Mouse (Mus musculus): ENCODE measurements at regions not wholly inside any gene's neighbourhood (a gene's known extent, or its start where the extent isn't known, plus 50 kb on each side); places are given as distances from the start of the nearest gene placed in this dataset.

DNA sequence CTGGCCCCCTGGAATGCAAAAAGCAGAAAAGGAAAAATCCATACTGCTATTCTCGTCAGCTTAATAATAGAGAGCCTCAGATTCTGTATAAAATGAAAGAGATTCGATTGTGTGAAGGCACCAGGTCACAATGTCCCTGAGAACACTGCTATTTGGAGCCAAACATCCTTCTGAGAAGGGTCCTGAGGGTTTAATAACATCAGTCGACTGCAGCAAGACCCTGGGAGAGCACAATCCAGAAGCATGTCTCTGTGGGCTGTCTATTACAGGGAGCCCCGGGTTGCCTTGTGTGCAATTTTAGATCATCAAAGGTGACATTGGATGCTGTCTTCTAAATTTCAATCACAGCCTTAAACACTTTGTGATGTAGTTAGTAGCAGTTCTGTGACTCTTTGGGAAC lies 69.6 kb upstream of the Rnf152 start:
- TF ChIP-seq MYOG (IDR thresholded peaks at IDR 0.05; ENCODE audit: control insufficient read depth, extremely low read depth, insufficient read length) = no peak
- no peak for TF ChIP-seq CEBPB (IDR thresholded peaks at IDR 0.05; ENCODE audit: low read depth)
- TF ChIP-seq FOSL1 (IDR thresholded peaks at IDR 0.05; ENCODE audit: insufficient read depth, low read length, poor library complexity, severe bottlenecking) = no peak
- no peak for TF ChIP-seq MAX (IDR thresholded peaks at IDR 0.05)
- TF ChIP-seq USF1 (IDR thresholded peaks at IDR 0.05; ENCODE audit: low read depth) = no peak
- no peak for TF ChIP-seq CTCF (IDR thresholded peaks at IDR 0.05; ENCODE audit: control insufficient read depth, insufficient read depth, insufficient read length)
- TF ChIP-seq MYOD1 (IDR thresholded peaks at IDR 0.05; ENCODE audit: control insufficient read depth, insufficient read length, low read depth) = no peak
- no peaks in the 10 kb centered on the region for H3K79me3 ChIP-seq (ENCODE audit: low read depth)
- no peaks in the 10 kb centered on the region for H3K27me3 ChIP-seq (ENCODE audit: control insufficient read depth, insufficient read depth, insufficient read length)
- H3ac ChIP-seq (ENCODE audit: control insufficient read depth, insufficient read length, low read depth) = no peak overlapping the region
- H3K36me3 ChIP-seq (ENCODE audit: control insufficient read depth, insufficient read depth) = no peaks in the 10 kb centered on the region
- no peak overlapping the region for H3K4me3 ChIP-seq (ENCODE audit: insufficient read depth, poor library complexity, severe bottlenecking)
- H3K79me2 ChIP-seq (ENCODE audit: control insufficient read depth, insufficient read depth) = no peaks in the 10 kb centered on the region

DNA sequence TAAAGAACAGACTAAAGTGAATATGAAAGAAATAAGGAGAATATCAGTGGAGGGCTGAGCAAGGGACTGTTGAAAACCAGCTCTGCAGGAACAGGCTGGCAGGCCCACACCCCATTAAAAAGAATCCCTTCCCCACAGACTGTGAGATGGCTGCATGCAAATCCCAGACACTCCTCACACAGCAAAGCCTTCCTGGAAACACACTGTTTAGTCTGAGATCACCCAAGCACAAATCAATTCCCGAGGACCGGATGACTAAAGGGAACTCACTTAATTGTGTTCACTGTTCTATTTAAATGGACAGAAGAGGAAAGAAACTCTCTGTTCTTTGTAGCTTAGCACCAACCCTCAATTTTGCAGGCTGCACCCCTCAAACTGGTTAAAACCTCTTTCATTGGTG lies 66.9 kb upstream of the Rnf152 start:
- Histone ChIP-seq H3K4me3 (ENCODE audit: insufficient read depth, poor library complexity, severe bottlenecking) (no peak overlapping the region), H3ac (ENCODE audit: control insufficient read depth, insufficient read length, low read depth) (no peak overlapping the region), H3K79me2 (ENCODE audit: control insufficient read depth, insufficient read depth) (no peaks in the 10 kb centered on the region), H3K36me3 (ENCODE audit: control insufficient read depth, insufficient read depth) (no peaks in the 10 kb centered on the region), H3K27me3 (ENCODE audit: control insufficient read depth, insufficient read depth, insufficient read length) (no peaks in the 10 kb centered on the region), H3K79me3 (ENCODE audit: low read depth) (no peaks in the 10 kb centered on the region)
- TF ChIP-seq CEBPB (IDR thresholded peaks at IDR 0.05; ENCODE audit: low read depth) (no peak), MYOG (IDR thresholded peaks at IDR 0.05; ENCODE audit: control insufficient read depth, extremely low read depth, insufficient read length) (no peak), MAX (IDR thresholded peaks at IDR 0.05) (no peak), USF1 (IDR thresholded peaks at IDR 0.05; ENCODE audit: low read depth) (no peak), CTCF (IDR thresholded peaks at IDR 0.05; ENCODE audit: control insufficient read depth, insufficient read depth, insufficient read length) (no peak), FOSL1 (IDR thresholded peaks at IDR 0.05; ENCODE audit: insufficient read depth, low read length, poor library complexity, severe bottlenecking) (no peak)

DNA sequence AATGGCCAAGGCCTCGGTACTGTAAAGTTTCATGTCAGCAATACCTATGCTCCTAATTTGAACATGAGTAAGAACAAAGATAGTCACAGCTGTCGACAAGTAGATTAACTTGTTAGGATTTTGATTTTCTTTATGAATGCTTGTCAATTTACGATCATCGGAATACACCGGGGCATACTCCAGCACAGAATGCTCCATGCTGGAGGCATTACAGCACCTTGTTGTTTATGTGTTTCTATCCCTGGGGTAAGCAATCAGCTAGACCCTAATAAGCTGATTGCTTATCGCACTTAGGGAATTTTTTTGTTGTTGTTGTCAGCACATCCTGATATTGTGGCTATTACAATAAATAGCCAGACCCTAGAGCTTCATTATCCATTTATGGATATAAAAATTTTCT lies 66.4 kb upstream of the Rnf152 start:
- TF ChIP-seq USF1 (IDR thresholded peaks at IDR 0.05; ENCODE audit: low read depth) (no peak), FOSL1 (IDR thresholded peaks at IDR 0.05; ENCODE audit: insufficient read depth, low read length, poor library complexity, severe bottlenecking) (no peak), MYOG (IDR thresholded peaks at IDR 0.05; ENCODE audit: control insufficient read depth, extremely low read depth, insufficient read length) (no peak), MAX (IDR thresholded peaks at IDR 0.05) (no peak), MYOD1 (IDR thresholded peaks at IDR 0.05; ENCODE audit: control insufficient read depth, insufficient read length, low read depth) (no peak), CTCF (IDR thresholded peaks at IDR 0.05; ENCODE audit: control insufficient read depth, insufficient read depth, insufficient read length) (no peak), CEBPB (IDR thresholded peaks at IDR 0.05; ENCODE audit: low read depth) (no peak)
- Histone ChIP-seq H3K79me3 (ENCODE audit: low read depth) (no peaks in the 10 kb centered on the region), H3ac (ENCODE audit: control insufficient read depth, insufficient read length, low read depth) (no peak overlapping the region), H3K27me3 (ENCODE audit: control insufficient read depth, insufficient read depth, insufficient read length) (no peaks in the 10 kb centered on the region), H3K36me3 (ENCODE audit: control insufficient read depth, insufficient read depth) (no peaks in the 10 kb centered on the region), H3K4me3 (ENCODE audit: insufficient read depth, poor library complexity, severe bottlenecking) (no peak overlapping the region), H3K79me2 (ENCODE audit: control insufficient read depth, insufficient read depth) (no peaks in the 10 kb centered on the region)

DNA sequence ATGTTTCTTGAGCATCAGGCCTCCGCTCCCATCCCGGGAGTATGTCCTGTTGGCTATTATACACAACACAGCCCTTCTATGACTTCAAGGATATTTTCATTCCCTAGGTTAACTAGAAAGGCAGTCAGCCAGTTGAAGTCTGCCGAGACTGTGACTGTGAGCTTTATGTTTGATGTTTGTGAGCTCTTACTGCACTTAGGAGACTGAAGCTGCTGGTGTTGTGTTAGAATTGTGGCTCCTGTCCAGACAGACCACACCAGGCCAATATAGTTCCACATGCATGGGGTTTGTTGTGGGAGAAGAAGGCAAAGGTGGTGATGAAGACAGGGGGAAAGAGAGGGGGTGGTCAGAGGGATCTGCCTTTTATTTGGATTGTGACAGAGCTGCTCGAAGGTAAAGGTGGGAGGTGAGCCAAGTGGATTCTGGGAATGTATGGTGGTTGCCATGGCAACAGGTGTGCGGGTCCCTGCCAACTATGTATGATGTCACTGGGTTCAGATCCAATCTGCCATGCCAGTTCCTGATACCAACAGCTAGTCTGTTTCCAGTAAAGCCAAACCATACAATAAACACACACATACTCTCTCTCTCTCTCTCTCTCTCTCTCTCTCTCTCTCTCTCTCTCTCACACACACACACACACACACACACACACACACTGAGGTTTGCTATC lies 64.0 kb upstream of the Rnf152 start:
- TF ChIP-seq USF1 (IDR thresholded peaks at IDR 0.05; ENCODE audit: low read depth) (no peak), CEBPB (IDR thresholded peaks at IDR 0.05; ENCODE audit: low read depth) (no peak), CTCF (IDR thresholded peaks at IDR 0.05; ENCODE audit: control insufficient read depth, insufficient read depth, insufficient read length) (no peak), MYOD1 (IDR thresholded peaks at IDR 0.05; ENCODE audit: control insufficient read depth, insufficient read length, low read depth) (no peak), MAX (IDR thresholded peaks at IDR 0.05) (no peak), MYOG (IDR thresholded peaks at IDR 0.05; ENCODE audit: control insufficient read depth, extremely low read depth, insufficient read length) (no peak), FOSL1 (IDR thresholded peaks at IDR 0.05; ENCODE audit: insufficient read depth, low read length, poor library complexity, severe bottlenecking) (no peak)

More for the DNA sequence above, 64.0 kb upstream of the Rnf152 start:
- no peak overlapping the region for H3K4me3 ChIP-seq (ENCODE audit: insufficient read depth, poor library complexity, severe bottlenecking)
- no peaks in the 10 kb centered on the region for H3K79me3 ChIP-seq (ENCODE audit: low read depth)
- no peaks in the 10 kb centered on the region for H3K27me3 ChIP-seq (ENCODE audit: control insufficient read depth, insufficient read depth, insufficient read length)
- H3K79me2 ChIP-seq (ENCODE audit: control insufficient read depth, insufficient read depth) = no peaks in the 10 kb centered on the region
- H3K36me3 ChIP-seq (ENCODE audit: control insufficient read depth, insufficient read depth) = no peaks in the 10 kb centered on the region
- H3ac ChIP-seq (ENCODE audit: control insufficient read depth, insufficient read length, low read depth) = no peak overlapping the region

Data from C2C12 (cell line).